Mouse (Mus musculus) gastrocnemius, postnatal 4 days (tissue): Measurements from ENCODE around the gene Gm10643. TPM values are rescaled to one million over a fixed set of nuclear protein-coding genes. Genes with fewer than 3 reads are reported as not detected.

Experiments used
- DNase-seq, 2 experiments: peaks; one replicate each; pipeline ENCODE4 v3.0.0; 2021 to 2022; ENCODE audit warnings: low spot score in 2 of 2, mixed read lengths in 2 of 2
- microRNA-seq: library from miRNA; unstranded; fragments of <30 nt; microRNA quantifications from one replicate; pipeline ENCODE4 v1.2.0, GENCODE M21; 2021
- total RNA-seq, 2 experiments: library from RNA; stranded (reverse); gene quantifications; 2 replicates each; pipeline ENCODE4 v1.2.3; 2021

The Gm10643 gene
- total RNA-seq, 2 experiments from 2014 or later = 2.5 to 3.2 TPM

DNA sequence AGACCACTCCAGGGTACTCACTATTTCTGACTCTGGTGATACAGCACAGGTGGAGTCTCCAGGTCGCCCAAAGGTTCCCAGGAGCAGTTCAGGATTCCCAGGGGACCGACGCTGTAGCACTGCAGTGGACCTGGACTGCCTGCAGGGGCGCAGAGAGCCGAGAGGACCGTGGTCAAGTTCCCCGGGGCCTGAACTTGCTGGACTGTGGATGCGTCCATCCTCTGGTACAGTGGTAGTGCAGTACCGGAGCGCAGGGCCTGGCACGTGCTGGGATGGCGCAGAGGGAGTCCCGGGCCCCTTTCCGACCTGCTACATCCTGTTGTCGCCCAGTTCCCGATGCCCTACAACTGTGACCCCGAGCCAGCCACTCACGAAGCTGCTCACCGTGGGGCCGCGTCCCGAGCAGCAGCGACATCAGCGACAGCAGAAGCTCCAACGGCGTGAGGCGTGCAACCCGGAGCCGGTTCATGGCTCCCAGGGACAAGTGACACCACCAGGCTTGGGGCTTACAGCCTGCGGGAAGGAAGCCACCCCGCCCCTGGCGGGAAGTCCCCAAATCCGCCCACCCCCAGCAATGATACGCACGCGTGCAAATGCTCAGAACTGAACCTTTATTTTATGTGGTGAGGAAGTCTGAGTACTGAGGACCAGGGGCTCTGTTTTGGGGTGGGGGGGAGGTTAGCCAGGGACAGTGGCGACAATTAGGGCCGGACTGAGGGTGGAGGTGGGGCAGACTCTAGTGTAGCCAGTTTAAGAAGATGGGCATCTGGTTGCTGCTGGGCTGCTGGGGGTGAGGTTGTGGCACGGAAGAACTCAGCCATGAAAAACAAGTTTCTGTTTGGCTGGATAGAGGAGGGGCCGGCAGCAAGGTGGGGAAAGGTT lies 22.6 kb downstream of the Gm10643 start, which contains the start of gene Il27ra:
Gene Il27ra, minus strand, starts transcription at position 524 of the 882 bp plus-strand sequence.
- peak; percentile 46 to 73 for DNase-seq

DNA sequence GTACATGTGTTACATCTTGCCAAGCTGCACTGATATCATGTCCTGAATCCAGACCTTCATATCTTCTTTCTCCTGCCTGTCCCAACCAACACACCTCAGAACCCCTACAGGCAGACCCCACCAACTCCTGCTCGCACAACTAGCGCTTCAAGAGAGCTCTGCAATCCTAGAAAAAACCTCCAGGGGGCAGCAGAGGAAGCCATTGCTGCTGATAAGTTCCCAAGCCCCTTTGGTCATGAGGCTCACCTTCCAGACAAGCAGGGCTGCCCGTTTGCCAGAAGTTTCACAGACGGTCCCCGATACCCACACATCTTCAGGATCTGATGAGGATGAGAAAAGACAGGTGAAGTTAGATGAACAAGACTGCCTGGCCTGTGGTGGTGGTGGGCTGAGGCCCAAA lies 25.9 kb downstream of the Gm10643 start:
- DNase-seq = peak in 1 of 2 experiments; percentile 72

DNA sequence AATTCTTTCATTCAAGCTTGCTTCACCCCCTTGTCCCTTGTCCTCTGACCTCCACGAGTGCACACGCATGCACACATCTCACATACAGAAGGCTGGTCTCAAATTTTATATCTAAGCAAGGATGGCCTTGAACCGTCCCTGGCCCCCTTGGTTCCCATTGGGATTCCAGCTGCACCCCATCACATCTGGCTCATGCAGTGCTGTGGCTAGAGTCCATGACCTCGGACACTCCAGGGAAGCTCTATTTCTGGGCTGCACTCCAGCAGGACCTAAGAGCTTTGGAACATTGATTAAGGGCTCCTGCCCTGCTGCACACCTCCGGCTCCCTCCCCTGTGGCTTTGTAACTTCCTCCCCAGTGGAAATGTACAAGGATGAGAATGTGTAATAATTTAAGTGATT lies 26.9 kb downstream of the Gm10643 start:
- DNase-seq = peak in 1 of 2 experiments; percentile 25

DNA sequence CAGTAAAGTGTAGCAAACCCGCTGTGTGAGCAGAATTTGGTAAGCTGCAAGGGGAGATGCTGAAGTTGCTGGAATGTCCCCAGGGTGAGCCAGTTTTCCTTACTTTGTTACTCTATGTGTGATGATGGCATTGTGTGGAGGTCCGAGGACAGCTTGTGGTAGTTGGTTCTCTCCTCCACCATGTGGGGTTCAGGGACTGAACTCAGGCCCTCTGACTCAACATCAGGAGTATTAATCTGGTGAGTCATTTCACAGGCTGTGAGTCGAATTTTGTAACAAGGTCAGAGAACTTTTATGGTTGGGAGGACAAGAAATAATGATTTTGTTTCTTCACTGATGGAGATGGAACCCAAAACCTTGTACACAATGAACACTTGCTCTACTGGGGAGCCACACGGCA lies 32.2 kb downstream of the Gm10643 start:
- no peak for DNase-seq

DNA sequence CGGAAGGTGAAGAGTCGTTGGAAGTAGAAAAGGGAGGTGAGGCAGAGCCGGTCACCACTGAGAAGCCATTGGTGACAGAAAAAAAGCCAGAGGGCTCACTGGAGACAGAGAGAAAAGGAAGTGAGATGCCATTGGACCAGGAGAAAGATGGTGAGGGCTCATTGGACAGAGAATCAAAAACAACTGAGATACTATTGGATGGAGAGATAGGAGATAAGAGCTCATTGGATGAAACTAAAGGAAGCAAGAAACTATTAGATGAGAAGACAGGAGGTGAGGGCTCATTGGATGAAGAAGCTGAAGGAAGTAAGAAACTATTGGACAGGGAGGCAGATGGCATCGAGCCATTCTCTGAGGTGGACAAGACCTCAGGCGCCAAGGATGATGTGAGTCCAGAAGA lies 35.7 kb downstream of the Gm10643 start:
- no peak for DNase-seq

DNA sequence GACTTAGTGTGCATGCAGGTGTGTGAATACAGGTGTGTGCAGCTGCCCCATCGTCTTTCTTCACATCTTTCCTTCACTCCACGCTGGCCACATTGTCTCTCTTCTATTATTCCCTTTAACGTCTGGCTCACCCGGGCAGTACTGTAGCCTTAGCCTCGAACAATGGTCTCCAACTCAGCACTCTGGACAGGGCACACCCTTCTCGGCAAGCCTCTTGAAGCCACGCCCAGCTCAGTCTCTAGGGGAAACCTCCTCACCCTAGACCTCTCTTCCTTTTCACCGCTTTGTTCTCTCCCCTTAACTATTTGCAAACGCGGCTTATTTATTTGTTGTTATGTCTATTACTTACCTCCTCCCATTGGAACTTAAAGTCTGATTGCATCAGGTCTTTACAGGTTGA lies 37.5 kb downstream of the Gm10643 start:
- DNase-seq = no peak

DNA sequence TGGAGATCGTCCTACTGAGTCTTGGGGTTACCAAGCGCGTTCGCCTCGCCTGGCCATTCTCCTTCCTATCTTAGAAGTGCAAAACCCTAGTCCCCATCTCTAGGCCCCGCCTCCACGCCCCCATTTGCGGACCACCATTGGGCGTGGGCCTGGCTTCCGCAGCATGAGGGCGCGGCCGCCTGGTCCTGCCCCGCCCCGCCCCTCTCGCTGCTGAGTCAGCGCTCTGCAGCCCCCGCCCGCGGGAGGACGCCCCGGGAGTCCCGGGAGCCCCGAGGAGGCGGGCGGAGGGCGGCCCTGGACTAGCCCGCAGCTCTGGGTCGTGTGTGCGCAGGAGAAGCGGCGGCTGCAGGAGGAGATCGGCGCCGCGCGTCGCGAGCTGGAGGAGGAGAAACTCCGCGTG lies 39.1 kb downstream of the Gm10643 start:
- DNase-seq = peak in 1 of 2 experiments; percentile 62

DNA sequence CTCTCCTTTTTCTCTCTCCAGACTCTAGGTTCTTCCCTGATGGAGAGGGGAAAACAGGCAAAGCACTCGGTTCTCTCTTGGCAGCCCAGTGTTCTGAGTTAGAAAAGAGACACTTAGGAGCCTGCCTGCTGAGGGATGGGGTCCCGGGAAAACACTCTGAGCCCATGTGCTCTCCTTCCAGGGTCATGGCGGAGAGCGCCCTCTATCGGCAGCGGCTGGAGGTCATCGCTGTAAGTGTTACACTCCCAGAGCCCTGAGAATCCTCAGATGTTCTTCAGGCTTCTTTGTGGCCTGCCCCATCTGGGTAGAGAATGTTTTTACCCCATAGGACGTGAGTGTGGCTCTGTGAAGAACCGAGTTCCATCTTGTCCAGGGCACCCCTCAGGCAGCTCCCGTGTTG lies 40.8 kb downstream of the Gm10643 start:
- peak in 1 of 2 experiments; percentile 64 for DNase-seq

DNA sequence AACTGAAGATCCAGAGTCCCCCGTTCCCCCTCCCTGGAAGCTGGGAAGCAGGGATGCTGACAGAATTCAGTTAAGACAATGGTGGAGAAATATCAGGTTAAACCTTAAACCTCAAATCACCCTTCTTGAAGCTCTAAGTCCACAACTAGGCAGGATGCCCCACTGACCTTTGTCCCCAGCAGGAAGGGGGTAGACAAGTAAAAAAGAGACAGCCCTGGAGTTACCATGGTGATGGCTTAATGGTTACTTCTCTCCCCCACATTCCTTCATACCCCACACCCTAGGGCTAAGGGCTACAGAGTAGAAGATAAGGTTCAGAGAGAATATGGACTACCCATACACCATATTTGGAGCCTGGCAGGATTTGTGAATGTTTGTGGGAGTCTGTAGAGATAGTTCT lies 41.3 kb downstream of the Gm10643 start:
- DNase-seq = no peak

DNA sequence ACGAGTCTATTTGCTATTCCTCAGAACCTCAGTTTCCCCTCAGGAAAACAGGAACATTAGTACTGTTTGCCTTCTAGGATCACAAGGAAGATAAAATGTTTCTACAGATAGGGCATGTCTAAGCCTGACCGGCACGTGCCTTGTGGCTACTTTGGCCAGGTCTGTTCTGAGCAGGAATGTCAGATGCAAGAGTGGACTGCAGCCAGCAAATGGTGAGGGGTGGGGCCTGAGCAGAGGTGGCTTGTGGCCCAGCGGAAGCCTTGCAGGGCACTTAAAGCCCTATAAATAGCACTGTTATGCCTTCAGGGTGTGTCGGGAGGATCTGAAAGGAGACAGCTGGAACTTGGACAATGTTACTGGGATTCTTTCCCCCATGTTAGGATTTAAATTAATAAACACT lies 41.9 kb downstream of the Gm10643 start:
- peak in 1 of 2 experiments; percentile 53 for DNase-seq

DNA sequence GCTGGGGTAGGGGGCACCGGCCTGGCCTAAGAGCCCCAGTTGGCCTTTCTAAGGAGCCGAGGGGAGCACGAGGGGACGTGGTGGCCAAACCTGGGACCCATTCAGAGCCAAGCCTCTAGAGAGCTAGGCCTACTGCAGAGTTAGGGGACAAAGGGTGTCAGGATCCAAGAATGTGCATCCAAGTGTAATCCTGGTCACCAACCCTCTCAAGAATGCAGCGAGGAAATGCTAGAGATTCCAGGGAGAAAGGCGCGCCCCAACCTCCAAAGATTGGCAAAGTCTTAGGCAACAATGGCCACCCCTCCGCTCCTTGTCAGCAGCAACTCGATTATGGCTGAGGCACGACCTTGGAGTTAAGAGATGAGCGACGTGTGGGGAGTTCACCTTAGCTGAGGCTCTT lies 43.4 kb downstream of the Gm10643 start:
- peak in 1 of 2 experiments; percentile 6 for DNase-seq

DNA sequence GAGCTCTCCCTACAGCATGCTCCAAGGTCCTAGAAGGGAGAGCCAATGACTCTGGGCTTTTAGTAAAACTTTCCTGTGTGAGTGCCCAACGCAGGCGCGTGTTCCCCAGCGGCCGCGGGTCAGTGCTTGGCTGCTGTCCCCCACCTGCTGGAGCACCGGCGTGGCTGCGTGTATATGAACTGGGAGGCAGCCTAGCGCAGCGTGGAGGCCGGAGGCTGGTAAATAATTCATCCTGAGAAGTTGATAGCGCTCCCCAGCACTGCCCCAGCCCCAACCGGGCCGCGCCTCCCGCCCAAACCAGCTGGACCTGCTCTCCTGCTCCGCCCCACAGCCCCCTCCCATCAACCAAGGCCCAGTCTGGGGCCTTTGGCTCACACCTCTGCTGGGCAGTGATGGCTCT lies 43.8 kb downstream of the Gm10643 start, which contains the start of gene Palm3:
Gene Palm3, plus strand, starts transcription at position 376 of the 400 bp plus-strand sequence.
- no peak for DNase-seq

DNA sequence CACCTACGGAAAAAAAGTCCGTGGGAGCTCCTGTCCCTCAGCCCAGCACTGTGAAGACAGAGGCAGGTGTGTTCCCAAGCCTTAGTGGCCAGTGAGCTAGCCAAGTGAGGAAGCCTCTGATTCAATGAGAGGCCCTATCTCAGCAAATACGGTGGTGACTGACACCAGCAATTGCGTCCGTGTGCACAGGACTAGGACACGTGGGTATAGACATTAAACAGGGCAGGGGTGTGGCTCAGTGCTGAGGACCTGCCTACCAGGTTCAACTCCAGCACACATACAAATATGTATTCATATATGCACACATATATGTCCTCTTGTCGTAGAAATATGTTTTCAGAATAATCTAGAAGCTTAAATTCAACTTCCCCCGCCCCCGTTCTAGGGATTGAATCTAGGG lies 45.2 kb downstream of the Gm10643 start:
- DNase-seq = no peak

DNA sequence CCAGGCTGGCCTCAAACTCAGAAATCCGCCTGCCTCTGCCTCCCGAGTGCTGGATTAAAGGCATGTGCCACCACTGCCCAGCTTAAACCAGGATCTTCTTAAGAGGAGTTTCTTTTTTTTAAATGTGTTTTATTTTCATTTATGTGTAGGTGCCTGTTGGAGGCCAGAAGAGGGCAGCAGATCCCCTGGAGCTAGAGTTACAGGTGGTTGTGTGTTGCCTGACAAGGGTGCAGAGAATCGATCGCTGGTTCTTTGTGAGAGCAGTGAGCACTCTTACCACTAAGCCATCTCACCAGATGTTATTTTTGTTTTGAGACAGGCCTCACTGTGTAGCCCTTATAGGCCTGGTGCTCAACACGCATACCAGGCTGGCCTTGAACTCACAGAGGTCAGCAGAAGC lies 49.1 kb downstream of the Gm10643 start:
- DNase-seq = no peak

Small RNA genes lying within 50 kb of the gene (microRNA-seq; reads per million reads assigned to microRNA genes)
- not detected for gene Mir709

Other genes with a start within 250 kb of the Gm10643 start
- 10 to 100 TPM; 33.6 to 37.6 TPM for gene Adgrl1, start 165.0 kb downstream of the Gm10643 start, total RNA-seq
- under 1 TPM; 0.22 to 0.23 TPM for gene Gm10644, start 109.9 kb downstream of the Gm10643 start, total RNA-seq
- gene Asf1b, start 109.6 kb downstream of the Gm10643 start, total RNA-seq = 10 to 100 TPM; 14.9 to 17.2 TPM
- gene Prkaca, start 92.1 kb downstream of the Gm10643 start, total RNA-seq = 100 to 1,000 TPM; 837 to 892 TPM
- gene Samd1, start 67.5 kb downstream of the Gm10643 start, total RNA-seq = 10 to 100 TPM; 40.7 to 44.4 TPM
- gene 1700067K01Rik, start 63.6 kb downstream of the Gm10643 start, total RNA-seq = under 1 TPM in 1 of 2 experiments, not detected in 1; 0.44 TPM
- 1 to 10 TPM in 1 of 2 experiments, under 1 TPM in 1; 0.65 to 1.2 TPM for gene 2210011C24Rik, start 53.0 kb downstream of the Gm10643 start, total RNA-seq
- 1 to 10 TPM; 1.1 to 2.2 TPM for gene Palm3, start 43.7 kb downstream of the Gm10643 start, total RNA-seq
- 1 to 10 TPM in 1 of 2 experiments, under 1 TPM in 1; 0.93 to 1.4 TPM for gene Il27ra, start 22.5 kb downstream of the Gm10643 start, total RNA-seq
- gene Rln3, start 20.1 kb downstream of the Gm10643 start, total RNA-seq = not detected
- 10 to 100 TPM; 10.1 to 11.7 TPM for gene Rfx1, start 1.7 kb upstream of the Gm10643 start, total RNA-seq
- gene Dcaf15, start 39.6 kb upstream of the Gm10643 start, total RNA-seq = 10 to 100 TPM; 15.6 to 17.5 TPM
- not detected for gene Podnl1, start 60.9 kb upstream of the Gm10643 start, total RNA-seq
- 10 to 100 TPM; 18.2 to 21.8 TPM for gene Cc2d1a, start 82.8 kb upstream of the Gm10643 start, total RNA-seq
- gene 4930432K21Rik, start 82.9 kb upstream of the Gm10643 start, total RNA-seq = 1 to 10 TPM; 1.4 to 1.9 TPM
- 1 to 10 TPM; 2.5 to 3.3 TPM for gene Nanos3, start 120.1 kb upstream of the Gm10643 start, total RNA-seq
- gene Zswim4, start 171.9 kb upstream of the Gm10643 start, total RNA-seq = 1 to 10 TPM; 9.5 to 9.8 TPM
- gene D8Ertd738e, start 184.6 kb upstream of the Gm10643 start, total RNA-seq = 100 to 1,000 TPM; 197 to 218 TPM
- gene Mri1, start 192.2 kb upstream of the Gm10643 start, total RNA-seq = 10 to 100 TPM; 18.8 to 27.0 TPM
- 10 to 100 TPM; 11.2 to 15.1 TPM for gene Ccdc130, start 205.2 kb upstream of the Gm10643 start, total RNA-seq